Mouse (Mus musculus) cortical plate, adult 2 months (tissue): Measurements from ENCODE around the gene Hnrnpa3. TPM values are rescaled to one million over a fixed set of nuclear protein-coding genes. Genes with fewer than 3 reads are reported as not detected.
"Not testable (repeated sequence)": the region's sequence is repeated elsewhere in the genome, so short reads cannot be mapped to it uniquely, and the experiment has no call there.

Source experiments
- H3K27ac ChIP-seq: fragments of 200-500 bp; 2 replicates; pipeline ENCODE4 v1.5.1; 2012; ENCODE audit warnings: low read length, control low read depth, inconsistent platforms; ENCODE audit not compliant: insufficient read depth
- H3K4me1 ChIP-seq: fragments of 200-500 bp; 2 replicates; pipeline ENCODE4 v1.6.1; 2011; ENCODE audit warnings: low read length; ENCODE audit not compliant: control insufficient read depth, insufficient read depth
- H3K4me3 ChIP-seq: fragments of 200-500 bp; 2 replicates; pipeline ENCODE4 v1.5.1; 2011; ENCODE audit warnings: mild to moderate bottlenecking, low read length, control low read depth; ENCODE audit not compliant: insufficient read depth
- CTCF ChIP-seq: fragments of 200-500 bp; IDR thresholded peaks from 2 replicates; pipeline ENCODE4 v1.5.1; 2011; ENCODE audit warnings: mild to moderate bottlenecking, control low read depth, low read length; ENCODE audit not compliant: insufficient read depth; ENCODE audit errors: extremely low read depth
- POLR2A ChIP-seq: fragments of 200-500 bp; IDR thresholded peaks from 2 replicates; pipeline ENCODE4 v1.6.1; 2011; ENCODE audit warnings: mild to moderate bottlenecking, low read length, control low read depth; ENCODE audit not compliant: insufficient read depth; ENCODE audit errors: extremely low read depth
- polyA plus RNA-seq: library from polyadenylated mRNA; depleted of rRNA; stranded (reverse); fragments of >200 nt; gene quantifications from 2 replicates; pipeline ENCODE4 v1.2.3, GENCODE M21; 2012; rRNA removed

The Hnrnpa3 gene
- 199 and 223 TPM in 2 replicates for polyA plus RNA-seq

DNA sequence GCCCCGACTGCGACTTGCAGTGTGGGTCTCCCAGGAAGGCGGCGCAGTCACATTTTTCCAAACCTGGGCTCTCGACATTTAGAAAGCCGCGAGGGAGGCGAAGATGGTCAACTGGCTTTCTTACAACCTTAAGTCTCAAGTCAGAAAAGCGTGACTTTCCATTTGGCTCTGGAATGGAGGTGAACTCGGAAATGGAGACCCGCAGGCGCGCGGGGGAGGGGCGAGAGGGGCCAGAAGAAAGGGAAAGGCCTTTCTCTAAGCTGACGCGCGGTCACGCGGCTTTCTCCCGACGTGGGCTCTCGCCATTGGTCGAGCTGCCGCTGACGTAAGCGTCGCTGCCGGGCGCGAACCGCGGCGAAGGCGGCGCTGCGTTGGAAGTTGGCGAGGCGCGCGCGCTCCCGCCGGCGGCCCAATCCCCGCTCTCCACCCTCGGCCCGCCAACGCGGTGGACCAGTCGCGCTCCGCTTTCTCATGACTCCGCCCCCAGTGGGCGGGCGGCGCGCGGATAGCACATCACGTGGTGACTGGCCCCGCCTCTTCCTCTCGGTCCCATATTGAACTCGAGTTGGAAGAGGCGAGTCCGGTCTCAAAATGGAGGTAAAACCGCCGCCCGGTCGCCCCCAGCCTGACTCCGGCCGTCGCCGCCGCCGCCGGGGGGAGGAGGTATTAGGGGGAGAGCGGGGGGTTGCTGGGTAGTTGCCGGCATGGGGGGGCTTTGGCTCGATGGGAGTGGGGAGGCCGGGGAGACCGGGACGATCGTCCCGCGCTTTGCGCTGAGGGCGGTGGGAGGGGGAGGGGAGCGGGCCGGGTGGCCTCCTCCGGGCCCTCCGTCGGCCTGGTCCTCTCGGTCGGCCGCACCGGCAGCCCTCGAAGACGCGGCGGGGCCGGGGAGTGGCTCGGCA, at the start of gene Hnrnpa3:
Hnrnpa3 (plus strand) TSS at position 535 of the 902 bp plus-strand sequence.
- peak within 1 kb of the TSS; percentile 71 for H3K4me3 ChIP-seq
- peak; percentile 88 for TF ChIP-seq POLR2A
- no peak for TF ChIP-seq CTCF
- peaks cover 1% of the 10 kb centered on the region; the same call in 1 of the 2 replicates for H3K4me1 ChIP-seq
- peak within 1 kb of the TSS; percentile 96 for H3K27ac ChIP-seq

GRCm38 (mm10) chr2:75609971-75610370, 49.1 kb upstream of the Hnrnpa3 start:
- Histone ChIP-seq H3K4me3 (no peak overlapping the region), H3K4me1 (no peaks in the 10 kb centered on the region), H3K27ac (no peak overlapping the region)
- TF ChIP-seq CTCF: no peak
- TF ChIP-seq POLR2A: no peak

GRCm38 (mm10) chr2:75610602-75611001, 48.5 kb upstream of the Hnrnpa3 start:
- not testable (repeated sequence) for H3K4me1 ChIP-seq, H3K27ac ChIP-seq, H3K4me3 ChIP-seq

- H3K4me1 ChIP-seq: no peaks in the 10 kb centered on the region
- H3K4me3 ChIP-seq: no peak overlapping the region
- no peak overlapping the region for H3K27ac ChIP-seq
- TF ChIP-seq POLR2A (no peak), CTCF (no peak)
Observed at GRCm38 (mm10) chr2:75611041-75611805, 47.8 kb upstream of the Hnrnpa3 start.

DNA sequence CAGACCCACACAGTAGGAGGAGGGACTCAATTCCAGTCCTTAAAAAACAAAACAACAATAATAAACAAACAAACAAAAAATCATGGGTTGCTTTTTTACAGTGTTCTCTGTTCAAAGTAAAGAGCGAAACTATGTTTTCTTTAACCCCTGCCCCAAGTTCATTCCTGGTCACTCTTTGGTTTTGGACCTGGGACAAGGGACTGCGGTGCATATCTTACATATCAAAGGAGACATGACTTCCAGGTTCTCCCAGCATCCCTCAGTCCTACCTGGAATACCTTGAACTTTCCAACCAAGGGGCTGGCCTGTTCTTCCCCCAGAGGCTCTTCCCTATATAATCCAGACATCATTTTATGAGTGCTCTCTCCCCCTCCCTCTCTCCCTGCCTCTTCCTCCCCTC, 47.1 kb upstream of the Hnrnpa3 start:
- no peaks in the 10 kb centered on the region for H3K4me1 ChIP-seq
- TF ChIP-seq CTCF (no peak), POLR2A (no peak)
- no peak overlapping the region for H3K4me3 ChIP-seq

DNA sequence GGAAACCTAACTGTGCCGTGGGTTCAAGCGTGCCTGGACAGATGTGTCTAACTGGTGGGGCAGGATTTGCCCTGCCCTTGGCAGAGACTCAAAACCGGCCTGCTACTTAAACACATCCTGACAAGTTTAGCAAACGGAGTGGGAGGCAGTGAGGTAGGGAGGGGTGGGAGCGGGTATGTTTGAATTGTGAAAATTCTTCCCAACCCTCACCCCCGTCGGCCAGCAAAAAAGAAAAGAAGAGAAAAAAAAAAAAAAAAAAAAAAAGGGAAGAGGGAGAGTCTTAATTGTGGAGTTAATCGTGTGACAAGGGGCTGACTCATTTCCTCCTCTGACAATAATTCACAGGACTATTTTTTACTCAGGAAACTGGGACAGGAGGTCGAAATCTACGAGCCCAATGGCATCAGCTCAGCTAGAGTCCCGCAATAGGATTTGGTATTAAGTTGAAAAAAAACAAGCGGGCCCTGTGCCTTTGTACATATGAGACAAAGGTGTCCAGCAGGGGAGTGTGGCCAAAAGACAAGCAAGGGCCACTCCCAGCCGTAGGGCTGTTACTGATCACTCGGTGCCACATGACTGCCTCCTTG, 46.0 kb upstream of the Hnrnpa3 start:
- H3K27ac ChIP-seq: no peak overlapping the region
- TF ChIP-seq CTCF (no peak), POLR2A (no peak)
- no peak overlapping the region for H3K4me3 ChIP-seq
- no peaks in the 10 kb centered on the region for H3K4me1 ChIP-seq

More for the DNA sequence above, 47.1 kb upstream of the Hnrnpa3 start:
- no peak overlapping the region for H3K27ac ChIP-seq

GRCm38 (mm10) chr2:75614577-75614976, 44.5 kb upstream of the Hnrnpa3 start:
- TF ChIP-seq POLR2A (no peak), CTCF (no peak)
- Histone ChIP-seq H3K27ac (no peak overlapping the region), H3K4me1 (no peaks in the 10 kb centered on the region), H3K4me3 (no peak overlapping the region)

GRCm38 (mm10) chr2:75616911-75617310, 42.1 kb upstream of the Hnrnpa3 start:
- no peak overlapping the region for H3K27ac ChIP-seq
- TF ChIP-seq POLR2A (no peak), CTCF (no peak)
- no peaks in the 10 kb centered on the region for H3K4me1 ChIP-seq
- no peak overlapping the region for H3K4me3 ChIP-seq

GRCm38 (mm10) chr2:75618712-75619111, 40.3 kb upstream of the Hnrnpa3 start:
- TF ChIP-seq CTCF (no peak), POLR2A (no peak)
- Histone ChIP-seq H3K27ac (no peak overlapping the region), H3K4me1 (no peaks in the 10 kb centered on the region), H3K4me3 (no peak overlapping the region)

- no peak overlapping the region for H3K4me3 ChIP-seq
- H3K4me1 ChIP-seq: no peaks in the 10 kb centered on the region
- H3K27ac ChIP-seq: no peak overlapping the region
- no peak for TF ChIP-seq CTCF
- no peak for TF ChIP-seq POLR2A
Observed at GRCm38 (mm10) chr2:75621873-75622654, 37.0 kb upstream of the Hnrnpa3 start.
